In genomic region chr3:84815461-84815860, GRCm38 (mm10) we compare ENCODE assay signal across 8 mouse cellular contexts. TPM values are rescaled to one million over a fixed set of nuclear protein-coding genes. Genes with fewer than 3 reads are reported as not detected.
DNase-seq lines count a peak whose midpoint lies in the region; ATAC-seq lines count a peak whose summit lies in the region.

No protein-coding gene starts in this region.

- peak overlapping the region; percentile 95 for H3K4me2 ChIP-seq in embryonic facial prominence, embryonic 12.5 days (replicated peaks)
- H3K4me2 ChIP-seq in liver, embryonic 11.5 days, result peak overlapping the region; percentile 87
- H3K4me2 ChIP-seq in stomach, embryonic 14.5 days (replicated peaks; ENCODE audit: low read depth, low read length), result peak overlapping the region; percentile 84

- peak overlapping the region; percentile 94 for H3K27ac ChIP-seq in embryonic facial prominence, embryonic 12.5 days
- peak overlapping the region; percentile 98; the same call in 1 of the 2 replicates for H3K27ac ChIP-seq in liver, embryonic 11.5 days (ENCODE audit: low read depth, low read length)
- H3K27ac ChIP-seq in stomach, embryonic 14.5 days (ENCODE audit: low read length), result peak overlapping the region; percentile 96; the same call in 1 of the 2 replicates

- DNase-seq in 3134 (ENCODE audit: extremely low read depth, insufficient read length, low spot score), result peak; percentile 47
- DNase-seq in adrenal gland, adult 18-20 months (ENCODE audit: low spot score in 2 of 2), result peak; percentile 40 to 44
- peak; percentile 13 to 19 for DNase-seq in heart, adult 9 months (ENCODE audit: low spot score in 2 of 2)
- peak; percentile 11 for DNase-seq in kidney, adult 9 months
- DNase-seq in liver, embryonic 11.5 days (ENCODE audit: low spot score), result peak; percentile 55

- H3K27me3 ChIP-seq in embryonic facial prominence, embryonic 12.5 days, result no peaks in the 10 kb centered on the region
- no peaks in the 10 kb centered on the region for H3K27me3 ChIP-seq in liver, embryonic 11.5 days (replicated peaks; ENCODE audit: control insufficient read depth, insufficient read depth, low read length)
- no peaks in the 10 kb centered on the region for H3K27me3 ChIP-seq in stomach, embryonic 14.5 days (ENCODE audit: control insufficient read depth, insufficient read depth, low read length)

- WGBS in embryonic facial prominence, embryonic 12.5 days, result under 1% methylated on average over 29 of the region's 29 CpGs
- under 1% methylated on average over 29 of the region's 29 CpGs for WGBS in liver, embryonic 11.5 days
- 0% methylated on average over 29 of the region's 29 CpGs for WGBS in stomach, embryonic 14.5 days

- peak overlapping the region; percentile 77 for H3K4me3 ChIP-seq in embryonic facial prominence, embryonic 12.5 days
- peak overlapping the region; percentile 99 for H3K4me3 ChIP-seq in liver, embryonic 11.5 days (ENCODE audit: low read depth, low read length)
- peak overlapping the region; percentile 98 for H3K4me3 ChIP-seq in stomach, embryonic 14.5 days (ENCODE audit: low read depth, low read length)

- H3K4me1 ChIP-seq in embryonic facial prominence, embryonic 12.5 days, result peaks cover 20% of the 10 kb centered on the region
- H3K4me1 ChIP-seq in liver, embryonic 11.5 days (replicated peaks; ENCODE audit: control insufficient read depth, insufficient read depth, low read length), result peaks cover 14% of the 10 kb centered on the region
- H3K4me1 ChIP-seq in stomach, embryonic 14.5 days (ENCODE audit: control insufficient read depth, insufficient read depth, low read length), result peaks cover 10% of the 10 kb centered on the region

- peak overlapping the region; percentile 82 for H3K9ac ChIP-seq in embryonic facial prominence, embryonic 12.5 days
- peak overlapping the region; percentile 87 for H3K9ac ChIP-seq in liver, embryonic 11.5 days (ENCODE audit: low read depth, low read length)
- peak overlapping the region; percentile 86 for H3K9ac ChIP-seq in stomach, embryonic 14.5 days (replicated peaks; ENCODE audit: low read depth, low read length)

- H3K9me3 ChIP-seq in embryonic facial prominence, embryonic 12.5 days, result no peaks in the 10 kb centered on the region
- H3K9me3 ChIP-seq in liver, embryonic 11.5 days (ENCODE audit: control insufficient read depth, low read length), result no peaks in the 10 kb centered on the region
- no peaks in the 10 kb centered on the region for H3K9me3 ChIP-seq in stomach, embryonic 14.5 days (ENCODE audit: control insufficient read depth, low read depth, low read length)

- H3K36me3 ChIP-seq in embryonic facial prominence, embryonic 12.5 days, result no peaks in the 10 kb centered on the region
- no peaks in the 10 kb centered on the region for H3K36me3 ChIP-seq in liver, embryonic 11.5 days (ENCODE audit: control insufficient read depth, insufficient read depth, low read length)
- H3K36me3 ChIP-seq in stomach, embryonic 14.5 days (ENCODE audit: control insufficient read depth, insufficient read depth, low read length), result no peaks in the 10 kb centered on the region

- no peak for ATAC-seq in embryonic facial prominence, embryonic 12.5 days (ENCODE audit: insufficient number of reproducible peaks, insufficient read depth, low FRiP score, low TSS enrichment)
- 0 out of 2 replicates have a peak, but pooled peaks have one; percentile 18 for ATAC-seq in liver, embryonic 11.5 days (replicated peaks; ENCODE audit: low FRiP score)
- peak; percentile 30; the same call in 1 of the 2 replicates for ATAC-seq in monocyte, adult 5-6 weeks (replicated peaks; ENCODE audit: insufficient number of reproducible peaks, low FRiP score, low TSS enrichment, poor library complexity, severe bottlenecking)
- ATAC-seq in stomach, embryonic 14.5 days (ENCODE audit: insufficient number of reproducible peaks, insufficient read depth, low FRiP score, low read depth), result no peak

RNA-seq across cellular contexts. Expression of gene Fbxw7, which starts 0.4 kb away (rescaled TPM):
- 10 to 100 TPM; 15.6 to 19.3 TPM for total RNA-seq in adrenal gland, adult 18-20 months (2021)
- 13.8 and 14.1 TPM in 2 replicates for polyA plus RNA-seq in embryonic facial prominence, embryonic 12.5 days (2016; fragmentation: Nextera tagmentation; extraction: Ambion mirVana)
- 5.7 and 7.0 TPM in 2 replicates for polyA plus RNA-seq in liver, embryonic 11.5 days (2014; fragmentation: Nextera tagmentation; extraction: Ambion mirVana)
- total RNA-seq in monocyte, adult 5-6 weeks (2017), result 48.2 to 60.5 TPM (median 53.6 TPM) in 3 replicates
- polyA plus RNA-seq in stomach, embryonic 14.5 days (2014; fragmentation: Nextera tagmentation; extraction: Ambion mirVana), result 16.8 and 17.8 TPM in 2 replicates

Comparison
In these comparisons a context has a peak if more than half of its experiments do, and no peak if none do; other contexts are left out.
1. ATAC-seq: peak in liver, embryonic 11.5 days (single experiment) and monocyte, adult 5-6 weeks (single experiment); none in embryonic facial prominence, embryonic 12.5 days (single experiment) and stomach, embryonic 14.5 days (single experiment).
2. Peak in every context shown above with its lines, with median percentiles within 50 percentile points of each other: DNase-seq, H3K27ac ChIP-seq, H3K4me2 ChIP-seq, H3K4me3 ChIP-seq and H3K9ac ChIP-seq.